Mouse (Mus musculus) R1 (cell line): Measurements from ENCODE around the gene BC051019.
A peak's percentile ranks its signal among the peaks of the same experiment; 100 is the strongest.

Source experiments
- DNase-seq: peaks from one replicate; pipeline ENCODE4 v3.0.0-alpha.2; 2018; ENCODE audit warnings: low read depth, low spot score

BC051019 gene

DNA sequence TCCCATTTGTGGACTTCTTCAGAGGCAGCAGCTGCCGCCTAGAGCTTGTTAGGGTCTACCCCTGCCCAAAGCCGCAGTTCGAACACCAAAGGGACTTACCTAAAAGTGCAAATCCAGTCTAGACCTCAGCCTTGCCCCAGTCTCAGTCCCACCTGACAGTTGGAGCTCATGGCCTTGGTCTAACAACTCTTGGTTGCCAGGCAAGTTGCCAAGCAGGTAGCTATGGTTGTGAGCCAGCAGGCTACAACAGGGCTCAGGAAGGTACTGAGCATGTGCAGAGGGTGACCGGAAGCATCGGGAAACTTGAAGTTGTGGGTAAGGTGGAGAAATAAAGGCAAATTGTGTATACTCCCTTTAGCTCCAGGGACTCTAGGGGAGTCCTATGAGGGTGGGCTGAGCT lies at the start of gene BC051019:
Gene BC051019, minus strand, starts transcription at position 154 of the 400 bp plus-strand sequence.
- DNase-seq = peak; percentile 25

DNA sequence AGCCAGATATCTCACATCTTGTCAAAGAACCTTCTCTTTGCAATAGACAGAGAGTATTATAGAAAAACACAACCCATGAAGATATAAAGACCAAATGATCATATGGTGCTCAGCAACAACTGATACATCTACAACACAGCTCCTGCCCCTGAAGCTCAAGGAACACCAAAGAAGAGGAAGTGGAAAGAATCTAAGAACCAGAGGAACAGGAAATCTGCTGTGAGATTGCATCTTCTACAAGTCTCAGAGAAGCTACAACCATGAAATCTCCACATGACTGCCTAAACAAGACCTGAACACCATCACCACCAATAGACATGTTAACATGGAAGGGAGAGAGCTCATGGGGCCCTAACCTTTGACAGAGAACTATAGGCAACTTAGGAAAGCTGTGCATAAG lies 48.6 kb upstream of the BC051019 start:
- DNase-seq = no peak

DNA sequence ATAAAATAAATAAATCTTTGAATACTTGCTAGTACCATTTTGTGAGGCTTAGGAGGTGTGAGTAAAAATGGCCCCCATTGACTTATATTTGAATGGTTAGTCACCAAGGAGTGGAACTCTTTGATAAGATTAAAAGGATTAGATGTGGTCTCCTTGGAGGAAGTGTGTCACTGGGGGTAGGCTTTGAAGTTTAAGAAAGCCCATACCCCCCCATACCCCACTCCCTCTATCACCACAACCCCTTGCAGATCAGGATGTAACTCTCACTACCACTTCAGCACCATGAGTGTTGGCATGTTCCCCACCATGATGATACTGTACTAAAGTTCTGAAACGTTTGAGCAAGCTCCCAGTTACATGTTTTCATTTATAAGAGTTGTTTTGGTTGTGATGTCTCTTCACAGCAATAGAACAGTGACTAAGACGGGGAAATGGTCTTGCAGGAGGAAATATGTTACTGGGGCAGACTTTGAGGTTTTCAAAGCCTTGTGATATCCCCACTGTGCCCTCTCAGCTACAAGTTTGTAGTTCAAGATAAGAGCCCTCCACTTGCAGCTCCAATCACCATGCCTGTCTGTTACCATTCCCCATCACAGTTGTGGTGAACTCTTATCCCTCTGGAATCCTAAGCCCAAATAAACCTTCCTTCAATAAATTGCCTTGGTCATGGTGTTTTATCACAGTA lies 45.2 kb upstream of the BC051019 start:
- no peak for DNase-seq

DNA sequence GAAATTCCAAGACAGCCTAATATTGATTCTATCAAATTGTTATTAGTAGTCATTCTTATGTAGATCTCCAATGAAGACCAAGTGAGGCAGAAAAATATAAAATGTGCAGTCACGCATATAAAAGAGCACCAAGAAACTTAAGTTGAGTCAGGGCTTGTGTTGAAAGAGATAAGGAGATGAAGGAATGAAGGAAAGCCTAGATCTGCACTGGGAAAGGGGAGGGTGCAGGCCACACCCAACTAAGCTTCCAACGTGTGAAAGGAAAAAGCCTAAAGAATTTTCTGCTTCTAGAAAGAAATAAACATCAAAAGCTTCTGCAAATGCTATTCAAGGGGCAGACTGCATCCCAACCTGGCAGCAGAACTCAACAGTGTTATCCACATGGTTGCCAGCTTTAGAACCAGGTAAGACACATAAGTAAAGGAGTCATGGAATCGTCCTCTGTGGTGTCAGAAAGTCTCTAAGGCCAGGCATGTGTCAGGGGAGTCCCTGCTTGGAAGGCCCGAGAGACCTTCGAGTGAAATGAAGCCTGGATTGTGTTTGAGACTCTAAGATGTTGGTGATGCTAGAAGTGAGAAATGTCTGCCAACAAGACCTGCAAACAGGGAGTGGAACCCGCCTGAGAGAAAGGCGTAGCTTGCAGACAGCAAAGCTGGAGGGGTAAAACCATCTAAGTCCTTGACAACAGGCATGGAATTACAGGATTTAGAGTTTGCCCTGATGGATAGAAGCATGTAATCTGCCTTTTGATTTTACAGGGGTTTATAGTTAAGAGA lies 44.1 kb upstream of the BC051019 start:
- DNase-seq = no peak

DNA sequence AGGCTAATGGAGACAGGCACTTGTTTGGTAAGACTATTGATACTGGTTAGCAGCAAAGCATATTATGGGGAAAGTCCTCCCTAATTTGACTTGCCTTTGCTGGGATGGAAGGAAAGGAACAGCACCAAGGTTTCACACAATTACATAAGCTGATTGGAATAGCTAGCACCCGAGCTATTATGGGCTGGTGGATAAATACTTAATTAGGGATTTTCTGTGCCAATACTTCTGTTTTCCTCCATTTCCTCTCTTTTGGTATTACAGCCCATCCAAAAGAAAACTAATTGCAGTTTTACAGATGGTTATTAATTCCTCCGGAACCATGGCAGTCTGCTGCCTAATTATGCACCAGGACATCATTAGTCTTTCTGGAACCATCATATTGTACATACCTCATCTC lies 40.4 kb upstream of the BC051019 start:
- no peak for DNase-seq

DNA sequence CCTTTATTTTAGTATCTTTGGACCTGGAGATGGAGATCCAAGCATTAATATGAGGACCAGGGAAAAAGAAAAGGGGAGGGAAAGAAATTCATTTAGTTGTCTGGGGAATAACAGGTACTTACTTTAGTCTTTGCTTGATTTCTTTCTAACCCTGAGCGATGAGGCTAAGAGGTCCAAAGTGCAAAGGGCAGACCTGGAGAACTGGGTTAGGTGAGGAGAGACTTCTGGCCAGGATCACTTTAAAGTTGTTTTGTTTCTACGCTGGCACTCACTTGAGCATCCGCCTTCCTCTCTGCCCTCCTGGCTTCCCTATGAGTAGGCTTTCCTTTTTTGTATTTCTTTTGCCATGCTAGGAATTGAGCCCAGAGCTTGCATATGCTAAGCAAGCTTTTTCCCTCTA lies 32.6 kb upstream of the BC051019 start:
- DNase-seq = no peak

GRCm38 (mm10) chr7:109754034-109754433 lies 30.4 kb upstream of the BC051019 start:
- no peak for DNase-seq

GRCm38 (mm10) chr7:109752008-109752925 lies 28.6 kb upstream of the BC051019 start, which contains the start of gene Tmem9b:
TSS of gene Tmem9b (minus strand) at chr7:109752875.
- DNase-seq = peak; percentile 64

GRCm38 (mm10) chr7:109751427-109752007 lies 27.9 kb upstream of the BC051019 start:
- DNase-seq = no peak

DNA sequence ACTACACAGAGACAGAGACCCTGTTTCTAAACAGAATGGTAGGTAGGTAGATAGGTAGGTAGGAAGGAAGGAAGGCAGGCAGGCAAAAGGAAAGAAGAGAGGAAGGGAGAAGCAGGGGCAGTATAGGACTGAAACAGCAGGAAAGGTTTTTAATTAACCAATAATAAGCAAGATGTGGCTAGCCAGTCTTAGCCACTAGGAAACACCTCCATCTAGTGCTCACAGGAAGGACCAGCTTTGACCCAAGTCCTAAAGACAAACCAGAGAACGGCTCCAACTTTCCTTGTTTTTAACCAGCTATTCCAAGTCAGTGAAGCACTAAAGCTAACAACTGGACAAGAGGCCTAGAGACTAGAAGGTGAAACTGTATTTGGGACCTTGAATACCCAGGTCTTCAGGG lies 24.1 kb upstream of the BC051019 start:
- no peak for DNase-seq

GRCm38 (mm10) chr7:109741703-109742102 lies 18.1 kb upstream of the BC051019 start:
- DNase-seq = no peak

GRCm38 (mm10) chr7:109741060-109741459 lies 17.4 kb upstream of the BC051019 start:
- DNase-seq = no peak

GRCm38 (mm10) chr7:109739822-109740370 lies 16.2 kb upstream of the BC051019 start:
- DNase-seq = no peak

- no peak for DNase-seq
Measured at GRCm38 (mm10) chr7:109734806-109735205, 11.2 kb upstream of the BC051019 start.

GRCm38 (mm10) chr7:109731626-109732025 lies 8.0 kb upstream of the BC051019 start, which contains the start of gene Ascl3:
TSS of gene Ascl3 (minus strand) at chr7:109731726.
- DNase-seq = no peak

DNA sequence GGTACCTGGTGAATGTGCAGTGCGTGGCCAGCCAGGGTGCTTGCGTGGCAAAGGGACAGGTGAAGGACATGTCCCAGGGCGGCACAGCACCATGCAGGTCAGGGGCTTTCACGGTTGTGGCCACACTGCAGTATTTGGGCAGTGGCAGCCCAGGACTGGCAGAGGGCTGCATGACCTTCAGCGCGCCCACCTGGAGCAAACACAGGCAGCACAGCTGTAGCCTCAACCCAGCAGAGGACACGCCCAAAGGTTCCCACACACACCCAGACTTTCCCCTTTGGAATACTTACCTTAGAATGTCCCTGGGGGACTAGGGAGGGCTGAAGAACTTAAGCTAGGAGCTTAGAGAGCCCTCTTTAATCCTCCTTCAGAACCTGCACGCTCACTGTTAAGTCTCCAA lies 536 bp downstream of the BC051019 start:
- peak; percentile 34 for DNase-seq

GRCm38 (mm10) chr7:109722618-109723017 lies 1.0 kb downstream of the BC051019 start:
- DNase-seq = peak; percentile 87

DNA sequence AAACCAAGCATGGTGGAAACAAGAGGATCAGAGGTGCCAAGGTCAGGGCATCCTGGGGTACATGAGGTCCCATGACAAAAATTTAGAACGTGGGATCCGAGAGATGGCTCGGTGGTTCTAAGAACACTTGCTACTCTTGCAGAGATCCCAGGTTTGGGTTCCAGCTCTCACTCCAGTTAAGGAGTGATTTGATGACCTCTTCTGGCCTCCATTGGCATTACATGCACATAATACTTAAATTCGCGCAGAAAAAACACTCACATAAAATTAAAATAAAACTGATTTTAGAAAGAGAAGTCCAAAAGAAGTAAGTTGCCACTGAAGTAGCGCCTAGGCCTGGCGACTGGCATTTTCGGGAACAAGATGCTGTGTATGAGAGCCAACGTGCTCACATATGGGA lies 4.4 kb downstream of the BC051019 start:
- DNase-seq = peak; percentile 64

DNA sequence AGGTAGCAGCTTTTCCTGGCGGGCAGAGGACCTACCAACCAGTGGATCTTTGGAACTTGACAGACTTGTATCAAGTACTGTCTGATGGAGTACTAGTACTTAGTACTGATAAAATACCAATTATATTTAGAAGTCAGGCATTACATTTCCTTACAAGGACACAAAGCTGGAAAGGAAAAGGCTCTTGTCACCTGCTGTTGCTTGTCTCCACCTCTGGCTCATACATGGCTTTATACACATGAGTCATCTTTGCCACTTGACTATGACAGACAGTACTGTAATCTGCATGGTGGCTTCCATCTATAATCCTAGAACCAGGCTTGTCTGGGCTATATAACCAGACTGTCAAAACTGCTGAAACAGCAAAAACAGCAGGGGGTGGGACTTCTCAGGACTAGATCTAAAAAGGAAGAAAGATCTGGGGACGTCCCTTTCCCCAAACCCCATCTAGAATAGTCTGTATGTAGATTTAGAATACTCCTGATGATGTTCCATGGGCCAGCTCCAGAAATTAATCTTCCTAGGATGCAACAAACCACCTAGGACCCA lies 10.1 kb downstream of the BC051019 start:
- DNase-seq = no peak

DNA sequence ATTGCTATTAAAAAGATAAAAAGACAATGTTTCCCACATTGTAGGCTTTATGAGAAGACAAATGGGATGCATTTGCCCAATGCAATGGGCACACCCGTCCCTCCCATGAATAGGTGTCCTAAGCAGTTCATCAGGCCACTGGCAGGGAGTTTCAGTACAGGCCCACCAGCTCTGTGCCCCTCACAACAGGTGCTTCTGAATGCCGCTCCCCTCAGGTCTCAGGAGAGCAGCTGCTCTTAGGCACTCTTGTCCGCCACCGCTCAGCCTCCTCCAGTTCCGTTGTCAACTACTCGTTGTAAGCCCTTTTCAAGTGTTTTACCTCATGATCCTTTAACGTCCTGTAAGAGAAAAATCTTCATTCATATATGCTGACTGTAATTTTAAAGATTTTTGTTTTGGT lies 11.5 kb downstream of the BC051019 start:
- no peak for DNase-seq

DNA sequence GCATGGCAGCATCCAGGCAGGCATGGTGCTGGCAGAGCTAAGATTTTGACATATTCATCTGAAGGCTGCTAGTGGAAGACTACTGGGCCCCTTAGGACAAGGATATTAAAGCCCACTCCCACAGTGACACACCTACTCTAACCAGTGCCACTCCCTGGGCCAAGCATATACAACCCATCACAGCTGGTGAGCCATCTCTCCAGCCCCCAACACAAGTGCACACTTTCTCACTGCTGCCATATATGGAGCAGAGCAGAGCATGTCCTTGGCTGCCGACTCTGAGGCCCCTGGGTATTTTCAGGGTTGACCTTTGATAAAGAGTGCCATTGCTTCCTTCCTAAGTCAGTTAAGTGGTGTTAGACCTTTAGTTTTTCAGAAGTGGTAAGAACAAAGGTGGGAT lies 13.6 kb downstream of the BC051019 start:
- no peak for DNase-seq
